Mouse (Mus musculus): ENCODE results near the gene Xpr1. TPM values are rescaled to one million over a fixed set of nuclear protein-coding genes. Genes with fewer than 3 reads are reported as not detected.

Gene Xpr1
- total RNA-seq, 1 experiment from 2014 or later, result 27.5 TPM

Other genes starting within 250 kb of the Xpr1 start
- gene BC034090, start 173.0 kb downstream of the Xpr1 start, total RNA-seq (2017), result 2.6 and 6.6 TPM in 2 replicates
- 26.7 and 36.8 TPM in 2 replicates for gene Acbd6, start 140.7 kb upstream of the Xpr1 start, total RNA-seq (2017)